Mouse (Mus musculus): ENCODE measurements around the gene Hspd1. TPM values are rescaled to one million over a fixed set of nuclear protein-coding genes. Genes with fewer than 3 reads are reported as not detected.
"Not testable (repeated sequence)": the region's sequence is repeated elsewhere in the genome, so short reads cannot be mapped to it uniquely, and the experiment has no call there.

Hspd1 gene
- total RNA-seq, 2 experiments from 2014 or later, result 382 to 415 TPM

GRCm38 (mm10) chr1:55088611-55089497 lies 811 bp upstream of the Hspd1 start:
- intact Hi-C loops (cut with DNase I), result loop anchor here (1.0 to 5.0 kb wide), 3 partner anchors 42 to 148 kb away; partner anchors contain the start of genes Mars2, Mob4 and Sf3b1
- no peak for DNase-seq

GRCm38 (mm10) chr1:55087401-55087904 lies 590 bp downstream of the Hspd1 start:
- DNase-seq, result no peak

GRCm38 (mm10) chr1:55086868-55087400 lies 1.1 kb downstream of the Hspd1 start:
- DNase-seq, result peak in 1 of 2 experiments; percentile 16
- intact Hi-C loops (cut with DNase I), result loop anchor here (5.0 kb wide), 1 partner anchor 150 kb away; the partner anchor contains the start of gene Mars2

More at GRCm38 (mm10) chr1:55087401-55087904, 590 bp downstream of the Hspd1 start:
- intact Hi-C loops (cut with DNase I), result loop anchor here (5.0 kb wide), 1 partner anchor 150 kb away; the partner anchor contains the start of gene Mars2

GRCm38 (mm10) chr1:55085781-55086366 lies 2.2 kb downstream of the Hspd1 start:
- intact Hi-C loops (cut with DNase I), result loop anchor here (5.0 kb wide), 1 partner anchor 151 kb away; the partner anchor contains the start of gene Mars2
- no peak for DNase-seq

GRCm38 (mm10) chr1:55082106-55082505 lies 5.9 kb downstream of the Hspd1 start:
- no peak for DNase-seq
- intact Hi-C loops (cut with DNase I), result no loop called here

- intact Hi-C loops (cut with DNase I), result no loop called here
- no peak for DNase-seq
Observed at GRCm38 (mm10) chr1:55079677-55080076, 8.4 kb downstream of the Hspd1 start.

- no peak for DNase-seq
- intact Hi-C loops (cut with DNase I), result loop anchor here (1.0 kb wide), 1 partner anchor 27 kb away; no protein-coding TSS in a partner anchor
Observed at GRCm38 (mm10) chr1:55076849-55077516, 11.1 kb downstream of the Hspd1 start.

GRCm38 (mm10) chr1:55076395-55076743 lies 11.7 kb downstream of the Hspd1 start:
- intact Hi-C loops (cut with DNase I), result loop anchor here (1.0 kb wide), 1 partner anchor 28 kb away; no protein-coding TSS in a partner anchor

GRCm38 (mm10) chr1:55075652-55076394 lies 12.2 kb downstream of the Hspd1 start:
- no peak for DNase-seq
- intact Hi-C loops (cut with DNase I), result loop anchor here (1.0 kb wide), 1 partner anchor 28 kb away; no protein-coding TSS in a partner anchor

More at GRCm38 (mm10) chr1:55076395-55076743, 11.7 kb downstream of the Hspd1 start:
- DNase-seq, result no peak

- intact Hi-C loops (cut with DNase I), result no loop called here
- no peak for DNase-seq
Observed at GRCm38 (mm10) chr1:55074757-55075156, 13.3 kb downstream of the Hspd1 start.

- intact Hi-C loops (cut with DNase I); DNase-seq: not testable (repeated sequence)
Observed at GRCm38 (mm10) chr1:55072328-55072727, 15.7 kb downstream of the Hspd1 start.

GRCm38 (mm10) chr1:55061772-55062171 lies 26.3 kb downstream of the Hspd1 start:
- intact Hi-C loops (cut with DNase I), result no loop called here
- DNase-seq, result no peak

GRCm38 (mm10) chr1:55061099-55061498 lies 26.9 kb downstream of the Hspd1 start:
- intact Hi-C loops (cut with DNase I), result no loop called here
- DNase-seq, result no peak

GRCm38 (mm10) chr1:55058383-55058782 lies 29.7 kb downstream of the Hspd1 start:
- intact Hi-C loops (cut with DNase I); DNase-seq: not testable (repeated sequence)

- DNase-seq, result no peak
- intact Hi-C loops (cut with DNase I), result no loop called here
Observed at GRCm38 (mm10) chr1:55055322-55056115, 32.5 kb downstream of the Hspd1 start.

GRCm38 (mm10) chr1:55053596-55053995 lies 34.4 kb downstream of the Hspd1 start:
- intact Hi-C loops (cut with DNase I), result loop anchor here (2.0 kb wide), 1 partner anchor 183 kb away; the partner anchor contains the start of gene Mars2
- DNase-seq, result no peak

- intact Hi-C loops (cut with DNase I), result loop anchor here (2.0 kb wide), 1 partner anchor 184 kb away; the partner anchor contains the start of gene Mars2
- peak in 1 of 2 experiments; percentile 76 for DNase-seq
Observed at GRCm38 (mm10) chr1:55053005-55053404, 35.0 kb downstream of the Hspd1 start.

- intact Hi-C loops (cut with DNase I), result loop anchor here (2.0 kb wide), 1 partner anchor 184 kb away; the partner anchor contains the start of gene Mars2
- DNase-seq, result peak; percentile 99 to 100
Observed at GRCm38 (mm10) chr1:55052355-55052953, 35.6 kb downstream of the Hspd1 start, which contains the start of gene Coq10b. Gene Coq10b, plus strand, starts transcription at chr1:55052770.

All from heart, postnatal 36 days (tissue).